Mouse (Mus musculus): ENCODE data around the gene Mkrn3.
A peak's percentile ranks its signal among the peaks of the same experiment; 100 is the strongest.

The Mkrn3 gene

GRCm38 (mm10) chr7:62419493-62420360 lies at the start of gene Mkrn3:
TSS of gene Mkrn3 (minus strand) at chr7:62420139.
- DNase-seq (ENCODE audit: low read depth, low spot score) = peak; percentile 84

DNA sequence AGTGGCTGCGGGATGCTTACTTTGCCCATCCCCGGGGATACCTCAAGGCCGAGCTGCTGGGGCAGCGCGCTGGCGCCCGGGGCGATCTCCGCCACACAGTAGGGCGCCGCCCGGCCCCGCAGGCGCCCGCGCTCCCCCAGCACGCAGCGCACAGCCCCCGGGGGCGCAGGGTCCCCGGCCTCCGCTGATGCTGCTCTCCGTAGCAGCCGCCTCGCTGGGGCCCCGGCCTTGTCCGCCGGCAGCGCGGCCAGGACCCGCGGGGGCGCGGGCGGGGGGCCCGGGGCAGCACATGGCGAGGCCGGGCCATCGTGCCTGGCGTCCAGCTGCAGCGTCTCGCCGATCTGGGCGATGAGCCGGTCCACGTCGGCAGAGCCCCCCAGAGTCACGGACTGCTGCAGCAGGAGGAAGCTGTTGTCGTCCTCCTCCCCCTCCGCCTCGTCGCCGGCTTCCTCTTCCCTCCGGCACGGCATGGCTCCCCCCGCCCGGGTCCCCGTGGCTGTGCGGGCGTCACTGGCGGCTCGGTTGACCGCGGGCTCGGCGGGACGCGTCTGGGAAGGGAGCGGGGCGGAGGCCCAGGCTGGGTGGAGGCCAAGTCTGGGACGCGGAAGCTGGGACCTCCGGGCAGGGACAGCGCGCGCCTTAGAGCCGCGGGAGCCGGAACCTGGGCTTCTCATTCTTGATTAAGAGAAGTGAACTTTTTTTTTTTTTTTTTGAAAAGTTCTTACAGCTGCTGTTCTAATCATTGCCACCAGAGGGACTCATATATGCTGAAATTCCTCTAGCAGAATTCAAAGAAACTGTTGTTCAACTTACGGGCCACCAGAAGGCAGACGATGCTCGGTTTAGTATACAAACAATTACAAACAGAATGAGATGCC lies 44.2 kb upstream of the Mkrn3 start, which contains the start of gene Peg12:
TSS of gene Peg12 (minus strand) at position 633 of the 878 bp plus-strand sequence.
- DNase-seq (ENCODE audit: low read depth, low spot score) = no peak

DNA sequence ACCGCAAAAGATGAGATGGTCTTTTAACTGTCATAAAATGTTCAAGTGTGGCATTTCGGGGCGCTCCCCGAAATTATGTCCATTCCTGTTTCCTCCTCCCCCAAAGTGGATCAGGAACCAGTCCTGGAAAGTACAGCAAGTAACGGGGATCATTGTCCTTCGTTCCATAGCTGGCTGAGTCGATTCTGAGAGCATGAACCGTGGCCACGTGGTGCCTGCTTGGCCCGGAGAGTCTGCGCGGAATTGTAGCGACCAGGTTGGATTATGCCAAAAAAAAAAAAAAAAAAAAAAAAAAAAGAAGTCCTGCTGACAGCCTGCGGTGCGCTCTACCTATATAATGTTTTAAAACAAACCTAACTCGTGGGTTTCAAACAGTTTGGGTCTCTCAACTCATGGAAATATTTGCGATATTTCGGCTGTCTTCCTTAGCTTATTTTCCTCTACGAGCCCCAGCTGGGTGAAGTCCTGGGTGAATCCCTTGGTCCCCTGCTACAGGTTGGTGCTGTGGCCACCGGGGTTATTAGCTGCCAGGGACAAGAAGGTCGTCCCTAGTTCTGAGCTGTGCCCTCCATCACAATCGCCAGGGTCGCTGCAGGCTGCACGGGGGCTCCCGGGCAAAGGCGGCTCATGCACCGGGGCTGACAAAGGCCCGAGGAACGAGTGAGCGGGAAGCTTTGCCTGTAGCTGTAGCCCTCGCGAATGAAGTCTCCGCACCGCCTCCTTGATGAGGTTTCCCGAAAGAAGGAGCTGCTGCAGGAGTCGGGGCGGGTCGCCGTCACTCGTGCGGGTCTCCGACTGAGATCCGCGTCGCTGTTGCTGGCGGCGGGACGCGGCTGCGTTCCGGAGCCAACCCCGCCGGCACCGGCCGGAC lies 43.3 kb upstream of the Mkrn3 start:
- no peak for DNase-seq (ENCODE audit: low read depth, low spot score)

GRCm38 (mm10) chr7:62462229-62463006 lies 42.5 kb upstream of the Mkrn3 start:
- no peak for DNase-seq (ENCODE audit: low read depth, low spot score)

DNA sequence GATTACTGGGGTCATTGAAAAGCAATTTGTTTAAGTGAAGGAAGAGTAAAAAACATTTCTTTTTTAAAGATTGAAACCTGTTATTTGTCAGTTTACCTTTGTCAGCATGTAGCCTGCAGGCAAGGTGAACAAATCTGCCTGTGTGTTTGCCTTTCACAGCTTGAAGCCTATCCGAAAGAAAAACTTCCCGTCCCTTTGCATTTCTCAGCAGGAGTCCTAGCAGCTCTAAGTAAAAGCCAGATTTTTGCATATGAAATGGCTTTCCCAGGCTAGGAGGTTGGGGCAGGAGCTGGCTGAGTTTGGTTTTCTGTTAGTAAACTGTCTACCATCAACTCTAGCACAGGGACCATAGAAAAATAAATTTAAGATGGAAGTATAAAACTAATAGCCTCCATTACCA lies 32.4 kb upstream of the Mkrn3 start:
- no peak for DNase-seq (ENCODE audit: low read depth, low spot score)

- no peak for DNase-seq (ENCODE audit: low read depth, low spot score)
Measured at GRCm38 (mm10) chr7:62445431-62446165, 25.7 kb upstream of the Mkrn3 start.

DNA sequence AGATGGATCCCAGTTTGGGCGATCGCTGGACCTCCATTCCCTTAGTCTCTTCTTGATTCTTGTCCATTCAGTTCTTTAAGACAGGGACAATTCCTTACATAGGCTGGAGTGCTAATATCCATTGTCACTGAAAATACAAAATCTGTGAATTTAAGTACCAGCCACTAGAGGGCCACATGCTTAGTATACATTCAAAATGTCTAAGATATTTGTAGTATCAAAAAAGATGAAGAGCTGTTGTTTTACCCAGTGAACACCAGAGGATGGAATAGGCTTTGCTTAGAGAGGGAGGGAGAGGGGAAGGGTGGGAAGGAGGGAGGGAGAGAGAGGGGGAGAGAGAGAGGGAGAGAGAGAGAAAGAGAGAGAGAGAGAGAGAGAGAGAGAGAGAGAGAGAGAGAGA lies 16.5 kb upstream of the Mkrn3 start:
- no peak for DNase-seq (ENCODE audit: low read depth, low spot score)

- DNase-seq (ENCODE audit: low read depth, low spot score) = no peak
Measured at GRCm38 (mm10) chr7:62433243-62433642, 13.3 kb upstream of the Mkrn3 start.

- DNase-seq (ENCODE audit: low read depth, low spot score) = no peak
Measured at GRCm38 (mm10) chr7:62428337-62428736, 8.4 kb upstream of the Mkrn3 start.

- no peak for DNase-seq (ENCODE audit: low read depth, low spot score)
Measured at GRCm38 (mm10) chr7:62423210-62423609, 3.3 kb upstream of the Mkrn3 start.

DNA sequence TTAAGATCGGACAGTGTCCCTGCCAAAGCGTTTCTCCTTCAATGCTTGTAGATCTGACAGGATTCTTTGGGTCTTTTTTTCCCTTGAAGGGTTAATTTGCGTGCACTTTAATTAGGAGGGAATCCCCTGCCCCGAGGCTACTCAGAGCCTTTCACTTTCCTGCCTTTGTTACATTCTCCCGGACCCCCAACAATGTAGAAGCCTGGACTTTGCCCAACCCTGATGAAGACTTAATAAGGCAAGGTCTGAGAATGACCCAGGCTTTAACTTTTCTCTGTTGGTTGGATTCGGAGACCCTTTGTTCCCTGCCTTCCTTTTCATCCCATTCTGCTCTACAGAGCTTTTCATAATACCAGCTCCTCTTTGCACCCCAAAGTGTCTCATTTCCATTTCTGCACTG lies 627 bp upstream of the Mkrn3 start:
- no peak for DNase-seq (ENCODE audit: low read depth, low spot score)

DNA sequence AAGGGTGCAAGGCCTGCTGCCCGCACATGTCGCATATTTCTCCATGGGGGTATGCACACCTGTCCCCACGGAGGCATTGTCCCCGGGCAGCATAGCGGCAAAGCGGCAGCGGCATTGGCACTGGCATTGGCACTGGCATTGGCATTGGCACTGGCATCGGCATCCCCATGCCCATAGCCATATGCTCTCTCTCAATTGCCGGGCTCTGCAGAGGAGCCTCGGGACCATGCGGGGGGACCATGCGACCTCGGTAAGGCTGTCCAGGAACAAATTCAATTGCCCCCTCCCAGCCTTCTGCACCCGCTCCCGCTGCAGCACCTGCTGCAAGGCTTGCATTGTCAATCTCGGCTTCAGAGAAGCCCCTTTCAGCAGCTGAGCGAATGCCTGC lies 840 bp downstream of the Mkrn3 start:
- DNase-seq (ENCODE audit: low read depth, low spot score) = no peak

DNA sequence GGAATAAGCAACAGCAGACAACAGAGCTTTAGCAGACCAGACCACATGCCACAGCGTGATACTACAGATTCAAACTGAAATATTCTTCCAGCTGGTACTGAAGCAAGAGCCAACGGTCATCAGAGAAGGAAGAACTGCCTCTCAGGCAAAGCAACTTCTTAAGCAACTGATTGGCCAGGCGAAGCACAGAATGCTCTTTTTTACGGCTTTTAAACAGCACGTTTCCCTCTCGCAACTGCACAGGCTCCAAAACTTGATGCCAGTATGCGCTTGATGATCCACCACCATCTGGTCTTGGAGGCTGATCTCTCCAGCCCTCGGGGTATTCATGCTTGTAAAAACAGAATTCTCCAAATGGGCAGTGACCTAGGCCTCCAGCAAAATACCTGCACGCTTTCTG lies 1.6 kb downstream of the Mkrn3 start:
- no peak for DNase-seq (ENCODE audit: low read depth, low spot score)

- DNase-seq (ENCODE audit: low read depth, low spot score) = no peak
Measured at GRCm38 (mm10) chr7:62416173-62416572, 3.8 kb downstream of the Mkrn3 start.

DNA sequence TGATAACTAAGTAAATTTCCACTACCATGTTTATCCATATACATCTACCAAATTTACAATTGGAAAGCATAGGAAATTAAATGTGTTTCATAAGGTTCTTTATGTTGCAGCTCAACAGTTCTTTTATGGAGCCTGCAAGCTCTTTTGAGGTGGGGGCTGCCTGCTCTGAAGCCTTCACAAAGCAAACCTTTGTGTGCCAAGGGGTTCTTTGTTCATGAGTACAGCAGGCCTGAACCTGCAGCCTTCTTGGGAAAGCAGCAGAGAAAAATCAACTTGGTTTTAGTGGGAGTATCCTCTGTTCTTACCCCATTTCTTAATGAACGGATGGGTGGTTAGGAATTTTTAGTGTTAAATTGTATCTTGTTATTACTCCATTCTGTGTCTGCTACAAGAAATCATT lies 4.7 kb downstream of the Mkrn3 start:
- DNase-seq (ENCODE audit: low read depth, low spot score) = no peak

- DNase-seq (ENCODE audit: low read depth, low spot score) = no peak
Measured at GRCm38 (mm10) chr7:62407803-62408202, 12.1 kb downstream of the Mkrn3 start.

GRCm38 (mm10) chr7:62406573-62407050 lies 13.3 kb downstream of the Mkrn3 start:
- DNase-seq (ENCODE audit: low read depth, low spot score) = no peak

DNA sequence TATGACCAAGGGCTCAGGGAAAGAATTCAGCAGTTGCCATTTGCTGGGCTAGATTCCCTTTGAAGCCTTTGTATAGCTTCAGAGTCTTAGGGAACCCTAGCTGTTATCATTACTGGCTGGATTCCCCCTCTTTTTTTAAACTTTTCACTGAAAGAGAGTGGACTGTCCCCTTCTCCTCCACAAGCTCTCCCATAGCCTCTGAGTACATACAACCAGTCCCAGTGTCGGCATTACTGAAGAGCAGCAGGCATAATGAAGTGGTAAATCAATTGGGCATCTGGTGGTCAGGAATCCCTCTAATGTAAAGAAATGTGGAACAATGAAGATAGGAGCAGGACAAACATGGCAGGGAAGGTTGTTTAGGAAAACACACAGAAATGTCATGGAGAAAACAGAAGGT lies 27.7 kb downstream of the Mkrn3 start:
- no peak for DNase-seq (ENCODE audit: low read depth, low spot score)

DNA sequence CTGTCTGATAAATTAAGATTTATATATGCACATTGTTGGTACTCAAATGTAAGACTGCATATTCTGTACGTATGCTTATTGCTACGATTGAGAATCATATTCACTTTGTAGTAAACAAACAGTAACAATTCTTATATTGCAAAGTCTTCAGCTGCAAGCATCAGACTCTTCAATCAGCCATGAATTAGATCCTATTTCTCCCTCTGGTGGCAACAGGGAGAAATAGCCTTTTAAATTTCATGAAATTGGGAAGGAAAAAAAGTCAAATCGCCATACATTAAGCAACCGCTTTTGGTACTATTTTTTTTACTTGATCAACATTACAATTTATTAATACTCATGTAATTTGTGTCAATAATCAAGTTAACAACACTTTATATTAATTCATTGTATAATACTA lies 31.6 kb downstream of the Mkrn3 start:
- DNase-seq (ENCODE audit: low read depth, low spot score) = no peak

- DNase-seq (ENCODE audit: low read depth, low spot score) = peak; percentile 6
Measured at GRCm38 (mm10) chr7:62382391-62382790, 37.5 kb downstream of the Mkrn3 start.

Measured in retina, adult 2 months (tissue).